Mouse (Mus musculus) gastrocnemius, postnatal 25 days (tissue): ENCODE measurements around the gene Tmem252. TPM values are rescaled to one million over a fixed set of nuclear protein-coding genes. Genes with fewer than 3 reads are reported as not detected.
"Not testable (repeated sequence)": the region's sequence is repeated elsewhere in the genome, so short reads cannot be mapped to it uniquely, and the experiment has no call there.

Experiments
- DNase-seq: peaks from one replicate; pipeline ENCODE4 v3.0.0; 2022
- total RNA-seq, 2 experiments: library from RNA; stranded (reverse); gene quantifications; 1 replicate in 1 of 2; 2 replicates in 1 of 2; pipeline ENCODE4 v1.2.3; 2021

Gene Tmem252
- total RNA-seq, 2 experiments from 2014 or later, result 0.08 to 0.32 TPM

DNA sequence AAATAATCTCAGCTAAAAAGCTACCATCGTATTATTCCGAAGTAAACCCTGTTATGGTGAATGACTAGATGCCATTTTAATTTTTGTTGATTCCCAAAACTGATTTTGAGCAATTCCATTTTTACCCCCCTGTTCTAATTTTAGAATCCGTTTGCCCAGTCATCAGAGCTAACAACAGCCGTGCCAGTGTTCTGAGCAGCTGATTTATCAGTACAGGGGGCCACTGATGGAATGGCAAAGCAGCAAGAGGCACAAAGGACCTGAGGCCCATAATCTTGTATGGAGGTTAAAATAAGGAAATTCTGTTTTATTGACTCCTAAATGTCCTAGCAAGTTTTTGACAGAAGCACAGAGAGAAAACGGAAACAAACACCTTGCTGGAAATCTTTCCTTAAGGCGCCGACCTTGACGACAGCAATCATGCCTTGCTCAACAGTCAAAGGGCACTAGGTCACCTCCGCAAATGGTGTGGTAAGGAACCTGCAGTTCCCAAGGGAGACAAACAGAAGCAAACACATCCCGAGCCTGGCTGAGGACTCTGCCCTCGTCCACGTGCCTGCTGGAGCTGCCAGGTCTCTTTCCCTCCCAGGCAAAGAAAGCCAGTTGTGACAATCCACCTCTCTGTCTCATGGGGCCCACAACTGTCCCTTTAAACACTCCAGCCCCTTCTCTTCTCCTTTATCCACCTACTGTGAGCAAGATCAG is 9.4 kb downstream of the Tmem252 start:
- no peak for DNase-seq

DNA sequence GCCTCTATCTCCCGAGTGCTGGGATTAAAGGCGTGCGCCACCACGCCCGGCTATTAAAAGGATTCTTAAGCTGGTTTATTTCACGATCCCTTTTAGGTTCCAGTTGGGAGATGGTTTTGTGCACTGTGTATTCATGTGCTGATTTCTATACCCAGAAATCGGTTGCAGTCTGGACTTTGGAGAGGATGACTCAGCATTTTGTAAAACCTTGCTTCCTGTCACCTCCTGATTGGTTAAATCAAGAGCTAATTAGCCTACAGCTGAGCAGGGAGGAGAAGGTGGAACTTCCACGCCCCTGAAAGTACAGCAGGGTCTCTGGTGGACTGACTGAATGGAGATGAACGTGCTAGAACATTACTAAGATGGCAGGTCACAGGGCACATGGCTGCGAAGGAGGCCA is 12.6 kb downstream of the Tmem252 start:
- DNase-seq, result no peak

DNA sequence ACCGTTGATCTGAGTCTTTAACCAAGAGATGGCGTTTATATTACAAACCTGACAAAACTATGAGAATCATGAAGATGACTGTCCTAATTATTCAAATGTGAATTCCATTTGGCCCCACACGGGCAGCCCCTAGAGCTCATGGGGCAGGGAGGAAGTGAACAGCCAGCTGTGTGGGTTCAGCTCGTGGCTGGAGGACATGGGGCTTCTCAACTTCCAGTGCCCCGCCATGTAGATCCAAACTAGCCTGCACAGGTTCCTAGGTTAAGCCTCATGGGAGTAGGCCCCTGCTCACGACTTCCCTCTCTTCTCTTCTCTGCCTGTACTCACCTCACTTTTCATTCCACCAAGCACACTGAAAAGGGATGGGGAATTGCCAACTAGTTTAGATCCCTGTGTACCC is 14.5 kb downstream of the Tmem252 start:
- no peak for DNase-seq

DNA sequence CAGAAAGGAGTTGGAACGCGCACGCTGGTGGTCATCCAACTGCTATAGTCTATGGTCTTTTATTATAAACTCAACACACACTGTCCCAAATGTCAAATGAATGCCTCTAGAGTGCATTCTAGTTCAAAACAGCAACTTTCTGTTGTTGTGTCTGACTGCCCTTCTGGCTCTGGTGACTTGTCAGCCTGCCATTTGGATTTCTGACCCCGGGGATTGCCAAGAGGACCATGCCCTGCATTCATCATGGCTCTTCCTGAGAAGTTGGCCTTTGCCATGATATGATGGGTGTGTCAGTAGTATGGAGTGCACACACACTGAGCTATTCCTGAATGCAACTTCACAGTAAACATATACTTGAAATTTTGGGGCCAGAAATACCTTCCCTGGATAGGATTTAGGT is 15.7 kb downstream of the Tmem252 start:
- no peak for DNase-seq

DNA sequence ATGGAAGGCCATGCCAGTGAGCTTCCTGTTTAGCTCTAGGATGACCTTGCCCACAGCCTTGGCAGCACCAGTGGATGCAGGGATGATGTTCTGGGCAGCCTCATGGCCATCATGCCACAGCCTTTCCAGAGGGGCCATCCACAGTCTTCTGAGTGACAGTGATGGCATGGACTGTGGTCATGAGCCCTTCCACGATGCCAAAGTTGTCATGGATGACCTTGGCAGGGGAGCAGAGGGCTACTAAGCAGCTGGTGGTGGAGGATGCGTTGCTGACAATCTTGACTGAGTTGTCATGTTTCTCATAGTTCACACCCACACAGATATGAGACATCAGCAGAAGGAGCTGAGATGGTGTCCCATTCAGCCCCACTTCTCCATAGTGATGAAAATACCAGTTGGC is 18.9 kb downstream of the Tmem252 start:
- DNase-seq, result no peak

DNA sequence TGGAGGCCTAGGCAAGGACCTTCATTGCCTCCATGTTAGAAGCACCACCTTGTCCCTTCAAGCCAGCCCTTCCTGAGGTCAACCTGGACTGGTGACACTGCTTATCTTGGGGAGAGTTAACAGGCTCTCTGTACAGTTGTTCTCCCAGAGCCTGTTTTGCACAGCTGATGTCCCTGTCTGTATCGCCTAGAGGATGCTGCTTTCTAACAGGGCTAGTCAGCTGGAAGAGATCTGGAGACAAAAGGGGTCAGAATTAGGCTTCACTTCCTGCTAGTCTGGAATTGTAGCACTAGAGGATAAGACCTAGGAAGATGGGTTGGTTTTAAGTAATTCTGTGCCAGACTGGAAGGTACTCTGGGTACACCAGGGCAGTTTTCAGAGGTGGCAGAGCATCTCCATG is 24.1 kb downstream of the Tmem252 start:
- no peak for DNase-seq

DNA sequence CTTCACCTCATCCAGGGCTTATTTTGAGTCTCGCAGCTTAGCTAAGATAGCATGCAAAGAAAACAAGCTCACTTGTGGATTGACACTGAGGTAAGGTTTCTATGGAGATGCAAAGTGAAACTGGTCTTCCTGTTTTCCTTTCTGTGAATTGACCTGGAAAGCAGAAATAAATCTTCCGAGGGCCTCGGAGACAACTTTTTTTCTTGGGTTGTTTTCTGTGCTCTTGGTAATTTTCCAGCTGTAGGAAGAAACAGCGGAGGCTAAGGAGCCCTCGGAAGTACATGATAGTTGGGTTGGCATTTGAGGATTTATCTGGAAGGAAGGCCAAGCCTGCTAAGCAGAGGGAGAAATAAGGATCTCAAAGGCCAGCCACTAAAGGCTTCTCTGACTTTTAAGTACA is 24.8 kb downstream of the Tmem252 start:
- no peak for DNase-seq

DNA sequence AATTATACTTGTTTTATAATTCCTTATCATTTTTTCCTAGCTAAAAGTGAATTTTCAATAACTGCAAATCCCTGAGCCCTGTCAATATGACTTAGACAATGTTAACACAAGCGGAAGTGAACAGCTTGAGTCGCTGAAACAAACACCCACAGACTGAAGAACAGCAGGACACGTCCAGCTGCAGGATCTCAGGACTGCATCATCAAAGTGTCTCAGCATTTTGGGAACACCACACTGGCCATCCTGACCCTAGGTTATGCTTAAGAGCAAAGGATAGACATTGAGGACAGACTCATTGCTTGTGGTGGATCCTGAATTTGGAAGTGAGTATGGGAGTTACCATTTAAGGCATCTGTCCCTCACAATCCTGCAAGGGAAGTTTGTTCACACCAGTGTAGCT is 25.4 kb downstream of the Tmem252 start:
- DNase-seq, result no peak

DNA sequence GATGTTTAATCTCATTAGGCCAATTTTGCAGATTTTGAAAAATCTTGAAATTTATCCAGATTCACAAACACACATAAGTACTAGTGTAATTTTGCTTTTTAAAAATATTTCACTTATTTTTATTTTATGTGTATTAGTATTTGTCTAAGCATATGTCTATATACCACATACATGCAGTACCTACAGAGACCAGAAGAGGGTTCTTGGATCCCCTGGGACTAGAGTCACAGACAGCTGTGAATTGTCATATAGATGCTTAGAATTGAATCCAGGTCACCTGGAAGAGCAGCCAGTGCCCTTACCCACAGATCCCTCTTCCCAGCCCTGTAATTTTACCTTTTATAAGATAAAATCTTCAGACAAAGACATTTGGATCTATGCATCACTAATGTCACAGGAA is 26.1 kb downstream of the Tmem252 start:
- no peak for DNase-seq

DNA sequence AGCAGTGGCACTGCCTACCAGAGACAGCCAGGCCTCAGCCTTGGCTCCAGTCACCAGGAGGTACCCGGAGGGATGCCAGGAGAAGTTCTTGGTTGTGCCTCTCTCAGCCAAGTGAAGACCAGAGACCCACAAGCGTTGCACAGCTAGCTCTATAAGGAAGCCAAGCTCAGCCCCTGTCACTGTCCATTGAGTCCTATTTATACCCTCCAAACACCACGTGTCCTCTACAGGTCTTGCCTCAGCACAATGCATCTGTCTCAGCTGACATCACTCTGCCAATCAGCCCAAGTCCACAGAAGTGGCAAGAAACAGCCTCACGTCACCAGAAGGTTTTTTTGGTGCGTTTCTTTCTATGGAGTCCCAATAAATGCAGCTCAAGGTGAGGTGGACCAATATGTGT is 26.9 kb downstream of the Tmem252 start:
- no peak for DNase-seq

DNA sequence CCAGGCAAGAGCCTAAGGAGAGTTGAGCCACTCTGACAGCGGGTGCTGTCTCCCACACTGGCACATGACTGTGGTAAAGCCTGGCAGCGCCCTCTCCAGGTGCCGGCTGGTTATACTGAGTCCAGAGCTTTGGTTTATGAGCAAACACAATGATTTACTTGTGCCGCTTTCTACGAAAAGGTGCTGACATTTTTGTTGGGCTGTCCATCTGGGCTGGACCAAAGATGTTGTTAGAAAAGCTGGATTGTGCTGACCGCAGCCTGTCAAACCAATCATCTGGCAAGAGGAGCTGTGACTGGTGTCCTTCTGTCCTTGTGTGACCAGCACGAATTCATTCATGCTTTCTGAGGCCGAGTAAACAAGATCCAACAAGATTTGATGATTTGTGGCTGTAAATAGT is 27.9 kb downstream of the Tmem252 start:
- no peak for DNase-seq

DNA sequence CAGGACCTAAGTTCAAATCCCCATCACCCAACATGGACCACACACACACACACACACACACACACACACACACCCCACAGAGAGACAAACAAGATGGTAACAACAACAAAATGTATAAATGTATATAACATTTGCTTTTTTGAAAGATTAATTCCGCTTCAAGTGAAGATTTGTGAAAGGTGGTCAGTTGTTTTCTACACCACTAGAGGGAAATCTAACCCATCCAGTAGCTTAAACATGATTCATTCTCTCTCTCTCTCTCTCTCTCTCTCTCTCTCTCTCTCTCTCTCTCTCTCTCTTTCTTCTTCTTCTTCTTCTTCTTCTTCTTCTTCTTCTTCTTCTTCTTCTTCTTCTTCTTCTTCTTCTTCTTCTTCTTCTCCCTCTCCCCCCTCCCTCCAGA is 29.4 kb downstream of the Tmem252 start:
- DNase-seq, result not testable (repeated sequence)

DNA sequence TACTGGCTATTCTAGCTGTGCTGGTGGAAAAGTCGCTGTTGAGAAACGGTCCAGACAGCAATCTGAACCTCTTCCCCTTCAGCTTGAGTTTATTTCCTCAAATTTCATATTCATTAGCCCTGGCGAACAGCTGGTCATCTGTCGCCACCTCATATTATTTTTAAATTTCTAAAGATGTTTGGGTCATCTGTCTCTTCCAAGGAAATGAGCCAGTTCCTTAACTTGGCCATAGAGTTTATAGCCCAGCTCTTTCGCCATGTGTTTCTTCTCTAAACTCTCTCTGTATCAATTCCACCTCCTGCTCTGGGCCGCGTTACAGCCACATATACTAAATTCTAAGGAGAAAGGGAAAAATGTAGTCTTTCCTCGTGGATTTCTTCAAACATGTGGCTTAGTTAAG is 29.9 kb downstream of the Tmem252 start:
- no peak for DNase-seq

DNA sequence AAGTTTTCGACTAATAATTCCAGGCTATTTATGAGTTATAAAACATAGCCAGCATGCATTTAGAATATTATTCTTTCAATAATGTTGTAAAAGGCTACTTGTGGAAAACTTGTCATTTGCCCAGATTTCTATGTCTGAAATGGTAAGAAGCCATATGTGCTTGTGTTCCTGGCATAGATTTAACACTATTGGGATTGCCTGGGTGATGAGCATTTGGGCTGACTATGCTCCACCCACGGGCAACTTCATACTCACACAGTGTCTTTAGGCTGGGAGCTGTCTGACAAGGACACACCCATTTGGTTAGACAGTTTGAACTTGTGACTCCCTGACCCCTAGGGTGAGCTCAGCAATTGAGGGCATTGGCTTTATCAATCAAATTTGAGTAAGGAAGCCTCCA is 30.5 kb downstream of the Tmem252 start:
- DNase-seq, result no peak

DNA sequence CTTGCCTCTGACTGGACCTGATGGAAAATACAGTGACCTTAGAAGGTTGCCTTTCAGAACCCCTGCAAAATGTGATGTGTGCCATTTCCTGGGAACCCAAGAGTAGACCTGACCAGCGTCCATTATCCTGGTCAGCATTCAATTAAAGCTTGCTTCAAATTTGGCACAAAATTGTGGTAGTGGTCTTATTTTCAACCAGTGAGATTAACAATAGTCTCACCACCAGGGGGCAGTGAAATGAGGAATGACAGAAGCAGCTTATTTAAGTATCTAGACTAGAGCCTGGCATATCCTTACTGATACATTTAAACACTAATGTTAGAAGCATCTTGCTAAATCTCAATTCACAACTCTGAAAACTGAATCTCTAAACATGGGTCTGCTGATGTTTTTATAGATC is 31.6 kb downstream of the Tmem252 start:
- no peak for DNase-seq

DNA sequence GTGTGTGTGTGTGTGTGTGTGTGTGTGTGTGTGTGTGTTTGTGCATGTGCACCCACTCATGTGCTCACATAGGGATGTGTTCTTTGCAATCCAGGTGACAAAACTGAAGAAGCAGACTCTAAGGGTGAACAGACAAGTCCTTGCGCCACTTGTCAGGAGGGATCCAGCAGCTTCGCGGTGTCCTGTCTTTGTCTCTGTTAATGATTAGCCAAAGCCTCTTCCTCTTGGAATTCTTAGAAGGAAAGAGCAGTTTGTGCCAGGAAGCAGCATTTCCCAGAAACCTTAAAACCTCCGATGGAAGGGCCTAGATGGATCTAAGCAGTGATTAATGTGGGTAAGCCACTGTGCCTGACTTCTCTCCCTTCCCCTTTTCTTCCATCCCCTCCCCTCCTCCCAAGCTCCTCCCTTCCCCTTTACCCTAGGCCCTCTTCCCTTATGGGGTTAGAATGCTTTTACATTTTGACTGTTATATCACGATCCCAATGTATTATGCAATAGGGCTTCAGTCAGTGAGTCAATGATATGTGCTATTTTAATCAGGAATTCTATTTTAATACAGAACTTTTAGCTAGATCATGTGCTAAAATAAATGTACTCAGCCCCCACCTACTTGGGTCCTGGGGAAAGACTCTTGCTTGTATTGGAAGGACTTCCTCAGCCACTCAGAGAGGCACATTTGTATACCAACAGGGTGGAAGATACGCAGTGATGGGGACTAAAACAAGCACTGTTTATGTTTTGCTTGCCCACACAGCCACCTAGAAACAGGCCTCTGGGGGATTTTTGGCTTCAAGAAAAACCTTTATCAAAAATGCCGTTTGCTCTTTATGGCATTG is 33.5 kb downstream of the Tmem252 start:
- DNase-seq, result no peak

DNA sequence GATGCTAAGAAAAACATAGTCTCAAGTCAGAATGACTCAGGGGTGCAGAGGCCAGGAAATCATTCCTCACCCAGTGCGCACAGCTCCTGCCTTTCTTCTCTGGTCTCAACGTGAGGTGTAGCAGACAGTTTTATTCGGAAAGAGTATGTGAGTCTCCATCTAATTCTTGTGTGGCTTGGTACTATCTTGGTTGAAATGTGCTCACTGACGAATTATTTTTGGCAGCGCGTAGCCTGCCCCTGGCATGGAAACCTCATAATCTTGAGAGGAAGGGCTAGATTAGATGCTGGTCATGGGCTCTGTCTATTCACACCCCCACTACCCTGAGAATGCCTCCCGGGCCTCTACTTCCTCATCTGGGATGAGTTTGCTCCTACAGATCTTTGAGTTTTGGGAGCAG is 34.2 kb downstream of the Tmem252 start:
- DNase-seq, result no peak

DNA sequence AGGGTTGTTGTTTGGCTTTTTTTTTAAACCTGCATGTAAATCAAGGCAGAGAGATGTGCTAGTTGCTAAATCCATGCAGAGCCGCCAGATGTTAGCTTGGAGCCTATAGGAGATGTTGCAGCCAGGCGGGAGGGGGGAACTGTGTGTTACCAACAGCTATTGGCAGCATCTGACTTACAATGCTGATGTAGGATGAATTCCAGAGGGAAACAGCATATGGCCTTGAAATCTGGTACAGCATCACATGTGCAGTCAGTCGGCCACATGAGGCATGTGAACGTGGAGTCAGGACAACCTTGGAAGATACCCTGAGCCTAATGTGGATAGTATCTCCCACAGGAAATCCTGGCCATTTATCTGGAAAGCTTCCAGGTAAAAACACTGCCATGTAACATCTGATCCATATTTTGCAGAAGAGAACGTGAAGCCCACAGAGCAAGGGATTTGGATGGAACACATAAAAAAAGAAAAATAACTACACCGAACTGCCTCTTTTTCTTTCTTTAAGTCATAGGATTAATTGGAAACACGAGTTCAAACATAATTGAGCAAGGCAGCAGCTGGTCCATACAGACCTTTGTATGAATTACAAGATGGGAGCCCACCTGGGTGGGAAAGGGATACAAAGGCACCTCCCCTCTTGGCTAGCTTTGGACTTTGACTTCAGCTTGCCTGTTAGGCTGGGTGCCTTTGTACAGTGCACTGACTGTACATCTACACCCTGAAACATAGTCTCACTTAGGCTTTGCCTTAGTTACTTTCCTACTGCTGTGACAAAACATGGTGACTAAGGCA is 42.7 kb downstream of the Tmem252 start:
- DNase-seq, result no peak

DNA sequence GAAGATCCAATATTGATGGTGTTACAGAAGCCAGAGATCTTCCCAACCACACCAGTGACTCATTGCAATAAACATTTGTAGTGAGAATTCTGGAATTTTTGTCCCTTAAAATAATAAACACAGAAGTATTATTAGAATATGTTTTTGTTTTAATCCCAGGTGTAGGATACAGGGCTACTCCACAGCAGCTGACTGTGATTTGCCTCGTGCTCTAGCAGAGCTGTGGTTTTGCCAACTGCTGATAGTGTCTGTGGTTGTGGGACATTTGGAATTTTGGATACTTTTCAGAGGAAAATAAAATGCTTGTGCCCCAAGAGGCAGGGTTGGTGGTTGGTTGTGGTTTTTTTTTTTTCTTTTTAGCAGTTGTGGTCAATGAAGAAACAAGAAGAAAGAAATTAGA is 44.2 kb downstream of the Tmem252 start:
- DNase-seq, result no peak

DNA sequence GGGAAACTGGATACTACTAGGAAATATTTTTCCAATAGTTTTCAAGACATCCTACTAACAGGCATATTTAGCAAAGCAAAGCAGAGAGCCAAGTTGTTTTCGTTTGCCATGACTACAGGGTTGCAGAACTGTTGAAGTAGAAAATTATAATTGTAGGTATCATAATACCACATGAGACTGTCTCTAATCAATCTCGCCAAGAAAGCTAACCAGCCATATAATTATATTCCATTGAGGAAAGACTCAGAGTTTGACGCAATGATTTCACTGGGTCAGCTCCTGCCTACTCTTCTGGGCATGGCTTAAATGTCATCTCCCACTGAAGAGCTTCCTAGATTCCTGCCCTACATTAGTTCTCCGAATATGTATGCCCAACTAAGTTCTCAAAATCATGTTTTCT is 45.7 kb downstream of the Tmem252 start:
- DNase-seq, result no peak

DNA sequence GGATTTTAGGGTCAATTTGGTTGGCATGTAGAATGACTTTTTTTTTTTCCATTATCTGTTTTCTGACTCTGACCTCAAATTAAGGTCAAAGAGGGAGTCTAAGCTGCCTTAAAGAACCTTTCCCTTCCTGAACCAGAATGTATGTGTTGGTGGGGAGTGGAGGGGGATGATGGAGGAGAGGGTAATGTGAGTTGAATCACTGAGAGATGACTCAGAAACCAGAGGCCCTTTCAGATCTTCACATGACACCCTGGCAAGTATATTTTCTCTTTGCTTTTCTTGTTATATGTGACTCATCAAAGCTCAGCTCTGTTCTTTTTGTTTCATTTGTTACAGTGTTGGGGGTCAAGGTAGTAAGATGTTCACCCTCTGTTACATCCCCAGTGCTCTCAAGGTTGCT is 46.6 kb downstream of the Tmem252 start:
- no peak for DNase-seq

DNA sequence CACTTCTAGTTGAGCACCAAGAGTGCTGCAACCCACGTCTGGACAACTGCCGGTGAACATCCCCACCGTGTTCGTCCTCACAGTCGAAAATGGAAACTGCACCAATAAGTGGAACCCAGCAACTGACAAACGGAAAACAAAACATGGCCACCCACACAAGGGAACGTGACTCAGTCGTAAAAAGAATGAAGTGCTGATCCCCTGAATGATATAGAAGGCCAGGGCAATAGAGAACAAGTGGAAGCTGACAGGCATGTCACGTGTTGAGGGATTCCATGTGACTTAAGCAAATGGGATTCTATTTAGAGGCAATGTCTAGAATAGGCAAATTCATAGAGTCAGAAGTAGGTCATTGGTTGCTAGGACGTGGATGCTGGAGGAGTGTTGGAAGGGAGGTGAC is 50.6 kb downstream of the Tmem252 start:
- no peak for DNase-seq

DNA sequence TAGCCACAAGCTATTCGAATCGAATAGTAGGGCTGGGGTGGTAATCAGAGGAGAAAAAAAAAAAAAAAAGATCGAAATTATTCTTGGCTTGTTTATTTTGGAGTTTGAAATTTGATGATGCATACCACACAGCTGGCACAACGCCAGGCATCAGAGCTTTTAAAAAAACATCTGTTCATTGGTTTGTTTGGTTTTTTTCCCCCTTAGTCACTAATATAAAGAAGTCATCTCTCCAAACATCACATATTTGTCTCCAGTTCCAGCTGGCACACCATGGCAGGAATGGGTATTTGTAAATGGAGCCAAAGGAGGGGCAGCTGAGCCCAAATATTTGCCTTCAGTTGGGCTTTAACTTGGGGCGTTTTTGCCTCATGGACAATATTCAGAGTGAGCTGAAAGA is 56.9 kb downstream of the Tmem252 start:
- DNase-seq, result no peak
